In genomic region chr2:60688944-60689615, GRCm38 (mm10) we compare ENCODE assay signal across 8 mouse cellular contexts. TPM values are rescaled to one million over a fixed set of nuclear protein-coding genes. Genes with fewer than 3 reads are reported as not detected.
DNase-seq lines count a peak whose midpoint lies in the region; ATAC-seq and TF ChIP-seq lines count a peak whose summit lies in the region.

No protein-coding gene starts in this region.

- H3K27ac ChIP-seq in midbrain, postnatal 0 days (ENCODE audit: low read depth, low read length): no peak overlapping the region
- no peak overlapping the region for H3K27ac ChIP-seq in forebrain, embryonic 12.5 days

- TF ChIP-seq CTCF in midbrain, postnatal 0 days (IDR thresholded peaks at IDR 0.05): no peak

- ATAC-seq in midbrain, postnatal 0 days (ENCODE audit: low FRiP score): peak; percentile 34; the same call in 1 of the 2 replicates
- ATAC-seq in forebrain, embryonic 12.5 days (ENCODE audit: low FRiP score): no peak

- no peaks in the 10 kb centered on the region for H3K4me1 ChIP-seq in midbrain, postnatal 0 days (ENCODE audit: insufficient read depth, low read length)
- H3K4me1 ChIP-seq in forebrain, embryonic 12.5 days: no peaks in the 10 kb centered on the region

- no peak overlapping the region for H3K4me3 ChIP-seq in midbrain, postnatal 0 days (ENCODE audit: low read depth, low read length)
- H3K4me3 ChIP-seq in forebrain, embryonic 12.5 days (replicated peaks): no peak overlapping the region

- H3K36me3 ChIP-seq in midbrain, postnatal 0 days (ENCODE audit: insufficient read depth, low read length): no peaks in the 10 kb centered on the region
- H3K36me3 ChIP-seq in forebrain, embryonic 12.5 days (replicated peaks): no peaks in the 10 kb centered on the region

- DNase-seq in embryo, embryonic 10 days (ENCODE audit: low spot score): peak; percentile 56
- DNase-seq in embryo, embryonic 9.5 days (ENCODE audit: extremely low spot score): no peak
- DNase-seq in adrenal gland, postnatal 25 days: peak; percentile 63
- peak; percentile 72 to 86 for DNase-seq in heart, adult 9 months (ENCODE audit: low spot score in 2 of 2)
- DNase-seq in kidney, postnatal 10 days: peak; percentile 76
- no peak for DNase-seq in midbrain, postnatal 0 days (ENCODE audit: low spot score)
- no peak for DNase-seq in thymus, postnatal 25 days

- H3K27me3 ChIP-seq in midbrain, postnatal 0 days (ENCODE audit: insufficient read depth, low read length): no peaks in the 10 kb centered on the region
- peaks cover 7% of the 10 kb centered on the region; the same call in 1 of the 2 replicates for H3K27me3 ChIP-seq in forebrain, embryonic 12.5 days

- H3K4me2 ChIP-seq in midbrain, postnatal 0 days (ENCODE audit: low read depth, low read length, poor library complexity, severe bottlenecking): no peak overlapping the region
- H3K4me2 ChIP-seq in forebrain, embryonic 12.5 days: no peak overlapping the region

- WGBS in midbrain, postnatal 0 days: 53% methylated on average over 14 of the region's 14 CpGs
- WGBS in forebrain, embryonic 12.5 days: 68% methylated on average over 14 of the region's 14 CpGs

- no peak overlapping the region for H3K9ac ChIP-seq in midbrain, postnatal 0 days (replicated peaks; ENCODE audit: low read length, poor library complexity, severe bottlenecking)
- no peak overlapping the region for H3K9ac ChIP-seq in forebrain, embryonic 12.5 days

- no peaks in the 10 kb centered on the region for H3K9me3 ChIP-seq in midbrain, postnatal 0 days (ENCODE audit: low read length)
- no peaks in the 10 kb centered on the region for H3K9me3 ChIP-seq in forebrain, embryonic 12.5 days

RNA-seq across cellular contexts. Expression of gene Itgb6, which starts 33.4 kb away (rescaled TPM):
- total RNA-seq in adrenal gland, postnatal 25 days (2021): not detected in 2 replicates
- total RNA-seq in midbrain, postnatal 0 days (2014; rRNA removed): 0.14 and 0.22 TPM in 2 replicates
- 0.04 and 0.33 TPM in 2 replicates for polyA plus RNA-seq in midbrain, postnatal 0 days (2015; fragmentation: Nextera tagmentation; extraction: Ambion mirVana)
- polyA plus RNA-seq in forebrain, embryonic 12.5 days (2016; fragmentation: Nextera tagmentation; extraction: Ambion mirVana): 0.20 and 0.47 TPM in 2 replicates

Comparison
In these comparisons a context has a peak if more than half of its experiments do, and no peak if none do; other contexts are left out.
1. DNase-seq: peak in embryo, embryonic 10 days (single experiment), adrenal gland, postnatal 25 days (single experiment), heart, adult 9 months (2 of 2) and kidney, postnatal 10 days (single experiment); none in embryo, embryonic 9.5 days (single experiment), midbrain, postnatal 0 days (single experiment) and thymus, postnatal 25 days (single experiment).